Mouse (Mus musculus) megakaryocyte, adult 5-6 weeks (primary cell): Measurements from ENCODE around the gene P2rx4. TPM values are rescaled to one million over a fixed set of nuclear protein-coding genes. Genes with fewer than 3 reads are reported as not detected.
A peak's percentile ranks its signal among the peaks of the same experiment; 100 is the strongest.

ENCODE experiments used
- ATAC-seq: 2 replicates; pipeline ENCODE4 v1.8.0; 2016; ENCODE audit warnings: mild to moderate bottlenecking, inconsistent platforms; ENCODE audit not compliant: poor library complexity, severe bottlenecking
- total RNA-seq, 2 experiments: library from RNA; stranded (forward) in 1 of 2; stranded (reverse) in 1 of 2; fragments of 153-499, 151-499 nt in 1 of 2; fragments of 221-1000, 200-1000 nt in 1 of 2; gene quantifications; 2 replicates each; pipeline versions ENCODE4 v1.2.3 to v1.2.4; 2015 to 2017

The P2rx4 gene
- total RNA-seq, 2 experiments from 2014 or later, result 19.6 to 34.3 TPM

GRCm38 (mm10) chr5:122702156-122702555 lies 5.2 kb upstream of the P2rx4 start:
- no peak for ATAC-seq

GRCm38 (mm10) chr5:122703574-122703973 lies 3.8 kb upstream of the P2rx4 start:
- ATAC-seq, result no peak

GRCm38 (mm10) chr5:122704571-122704970 lies 2.8 kb upstream of the P2rx4 start:
- ATAC-seq, result no peak

- no peak for ATAC-seq
These were observed 2.2 kb upstream of the P2rx4 start for GRCm38 (mm10) chr5:122705174-122705573.

GRCm38 (mm10) chr5:122706917-122707275 lies 448 bp upstream of the P2rx4 start:
- no peak for ATAC-seq

GRCm38 (mm10) chr5:122708819-122709218 lies 1.5 kb downstream of the P2rx4 start:
- ATAC-seq, result no peak

GRCm38 (mm10) chr5:122715723-122716122 lies 8.4 kb downstream of the P2rx4 start:
- ATAC-seq, result no peak

- no peak for ATAC-seq
These were observed 9.4 kb downstream of the P2rx4 start for GRCm38 (mm10) chr5:122716793-122717192.

- ATAC-seq, result peak; percentile 72
These were observed 11.1 kb downstream of the P2rx4 start for GRCm38 (mm10) chr5:122718400-122718799.

GRCm38 (mm10) chr5:122719168-122719567 lies 11.8 kb downstream of the P2rx4 start:
- peak; percentile 50 for ATAC-seq

- ATAC-seq, result no peak
These were observed 18.1 kb downstream of the P2rx4 start for GRCm38 (mm10) chr5:122725453-122725852.

GRCm38 (mm10) chr5:122726068-122726467 lies 18.7 kb downstream of the P2rx4 start:
- peak; percentile 57 for ATAC-seq

GRCm38 (mm10) chr5:122726595-122726994 lies 19.3 kb downstream of the P2rx4 start:
- no peak for ATAC-seq

GRCm38 (mm10) chr5:122727096-122727495 lies 19.8 kb downstream of the P2rx4 start:
- ATAC-seq, result no peak

- no peak for ATAC-seq
These were observed 23.4 kb downstream of the P2rx4 start for GRCm38 (mm10) chr5:122730776-122731175.

GRCm38 (mm10) chr5:122731321-122731720 lies 24.0 kb downstream of the P2rx4 start:
- peak; percentile 64 for ATAC-seq

GRCm38 (mm10) chr5:122731991-122732673 lies 24.8 kb downstream of the P2rx4 start:
- ATAC-seq, result peak; percentile 46

GRCm38 (mm10) chr5:122733881-122734280 lies 26.5 kb downstream of the P2rx4 start:
- ATAC-seq, result no peak

GRCm38 (mm10) chr5:122735853-122736252 lies 28.5 kb downstream of the P2rx4 start:
- no peak for ATAC-seq

GRCm38 (mm10) chr5:122736761-122737160 lies 29.4 kb downstream of the P2rx4 start:
- ATAC-seq, result no peak

- ATAC-seq, result no peak
These were observed 36.6 kb downstream of the P2rx4 start for GRCm38 (mm10) chr5:122743880-122744422.

- no peak for ATAC-seq
These were observed 40.6 kb downstream of the P2rx4 start for GRCm38 (mm10) chr5:122747950-122748349.

- ATAC-seq, result no peak
These were observed 47.1 kb downstream of the P2rx4 start for GRCm38 (mm10) chr5:122754477-122754876.
